Mouse (Mus musculus) kidney, embryonic 15.5 days (tissue): ENCODE data around the gene Thap8. TPM values are rescaled to one million over a fixed set of nuclear protein-coding genes. Genes with fewer than 3 reads are reported as not detected.
A peak's percentile ranks its signal among the peaks of the same experiment; 100 is the strongest.

ENCODE experiments used
- ATAC-seq: fragments of 200-750 bp; cut with Nextera tagmentation; replicated peaks from 2 replicates; pipeline ENCODE4 v1.8.0; 2017; ENCODE audit warnings: moderate TSS enrichment; ENCODE audit not compliant: low FRiP score
- H3K27ac ChIP-seq: fragments of 300-500 bp; sonication (generic); 2 replicates; pipeline ENCODE4 v1.5.1; 2015; ENCODE audit warnings: mild to moderate bottlenecking, inconsistent platforms
- H3K27me3 ChIP-seq: fragments of 300-500 bp; sonication (generic); 2 replicates; pipeline ENCODE4 v1.6.1; 2015; ENCODE audit warnings: inconsistent platforms
- H3K36me3 ChIP-seq: fragments of 300-500 bp; sonication (generic); 2 replicates; pipeline ENCODE4 v1.6.1; 2015; ENCODE audit warnings: inconsistent platforms
- H3K4me1 ChIP-seq: fragments of 300-500 bp; sonication (generic); 2 replicates; pipeline ENCODE4 v1.6.1; 2015; ENCODE audit warnings: inconsistent platforms
- H3K4me2 ChIP-seq: fragments of 300-500 bp; sonication (generic); 2 replicates; pipeline ENCODE4 v1.6.1; 2015; ENCODE audit warnings: moderate library complexity, mild to moderate bottlenecking, inconsistent platforms
- H3K4me3 ChIP-seq: fragments of 300-500 bp; sonication (generic); replicated peaks from 2 replicates; pipeline ENCODE4 v1.5.1; 2015; ENCODE audit warnings: mild to moderate bottlenecking, inconsistent platforms
- H3K9ac ChIP-seq: fragments of 300-500 bp; sonication (generic); 2 replicates; pipeline ENCODE4 v1.6.1; 2015; ENCODE audit warnings: mild to moderate bottlenecking, inconsistent platforms
- H3K9me3 ChIP-seq: fragments of 300-500 bp; sonication (generic); replicated peaks from 2 replicates; pipeline ENCODE4 v1.6.1; 2016; ENCODE audit warnings: inconsistent platforms
- WGBS: fragments of 180-500 bp; shearing (Covaris S2); methylation state at CpG from one replicate; pipeline ENCODE4 v1.1.7; 2015; ENCODE audit warnings: mixed read lengths; 5-methylcytosine and 5-hydroxymethylcytosine counted together
- polyA plus RNA-seq: library from polyadenylated mRNA; unstranded; fragments of >200 nt; fragmentation: Nextera tagmentation; extraction: Ambion mirVana; gene quantifications from 2 replicates; pipeline ENCODE4 v1.2.1, GENCODE M21; 2015

The Thap8 gene
- polyA plus RNA-seq, 1 experiment from 2014 or later = 0.61 TPM

- Histone ChIP-seq H3K4me1 (no peaks in the 10 kb centered on the region), H3K9ac (no peak overlapping the region), H3K27ac (no peak overlapping the region), H3K9me3 (no peaks in the 10 kb centered on the region), H3K4me3 (no peak overlapping the region), H3K36me3 (peaks cover 45% of the 10 kb centered on the region), H3K27me3 (no peaks in the 10 kb centered on the region), H3K4me2 (no peak overlapping the region)
- 89% methylated on average over 5 of the region's 5 CpGs for WGBS
- ATAC-seq = no peak
These were observed 14.4 kb upstream of the Thap8 start for GRCm38 (mm10) chr7:30265531-30265930.

DNA sequence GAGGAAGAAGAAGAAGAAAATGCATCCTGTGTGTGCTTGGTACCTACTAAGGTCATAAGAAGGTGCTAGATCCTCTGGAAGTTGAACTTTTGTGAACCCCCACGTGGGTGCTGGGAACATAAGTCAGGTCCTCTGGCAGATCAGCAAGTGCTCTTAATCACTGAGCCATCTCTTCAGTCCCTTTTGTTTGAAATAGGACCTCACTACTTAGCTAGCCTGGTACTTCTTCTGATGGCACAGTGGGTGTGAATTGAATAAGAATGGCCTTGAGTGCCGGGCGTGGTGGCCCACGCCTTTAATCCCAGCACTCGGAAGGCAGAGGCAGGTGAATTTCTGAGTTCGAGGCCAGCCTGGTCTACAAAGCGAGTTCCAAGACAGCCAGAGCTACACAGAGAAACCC, 14.0 kb upstream of the Thap8 start:
- Histone ChIP-seq H3K9me3 (no peaks in the 10 kb centered on the region), H3K27me3 (no peaks in the 10 kb centered on the region), H3K4me2 (no peak overlapping the region), H3K4me3 (no peak overlapping the region), H3K36me3 (peaks cover 44% of the 10 kb centered on the region), H3K4me1 (no peaks in the 10 kb centered on the region), H3K27ac (no peak overlapping the region), H3K9ac (no peak overlapping the region)
- no peak for ATAC-seq
- 91% methylated on average over 7 of the region's 7 CpGs for WGBS

GRCm38 (mm10) chr7:30266780-30267179, 13.1 kb upstream of the Thap8 start:
- no peak overlapping the region for H3K4me2 ChIP-seq
- WGBS = 89% methylated on average over 3 of the region's 3 CpGs
- H3K9ac ChIP-seq = no peak overlapping the region
- H3K27ac ChIP-seq = no peak overlapping the region
- no peaks in the 10 kb centered on the region for H3K4me1 ChIP-seq
- no peaks in the 10 kb centered on the region for H3K9me3 ChIP-seq
- H3K36me3 ChIP-seq = peaks cover 42% of the 10 kb centered on the region
- no peak overlapping the region for H3K4me3 ChIP-seq
- H3K27me3 ChIP-seq = no peaks in the 10 kb centered on the region
- ATAC-seq = no peak

- no peak overlapping the region for H3K4me2 ChIP-seq
- no peak for ATAC-seq
- no peaks in the 10 kb centered on the region for H3K4me1 ChIP-seq
- H3K4me3 ChIP-seq = no peak overlapping the region
- no peaks in the 10 kb centered on the region for H3K9me3 ChIP-seq
- H3K9ac ChIP-seq = no peak overlapping the region
- H3K27me3 ChIP-seq = no peaks in the 10 kb centered on the region
- H3K27ac ChIP-seq = no peak overlapping the region
- WGBS = 88% methylated on average over 4 of the region's 4 CpGs
- H3K36me3 ChIP-seq = peaks cover 36% of the 10 kb centered on the region
These were observed 10.3 kb upstream of the Thap8 start for GRCm38 (mm10) chr7:30269641-30270040.

- H3K9ac ChIP-seq = no peak overlapping the region
- no peak for ATAC-seq
- no peak overlapping the region for H3K4me3 ChIP-seq
- WGBS = 58% methylated on average over 6 of the region's 6 CpGs
- peaks cover 17% of the 10 kb centered on the region; the same call in 1 of the 2 replicates for H3K36me3 ChIP-seq
- no peak overlapping the region for H3K27ac ChIP-seq
- H3K9me3 ChIP-seq = no peaks in the 10 kb centered on the region
- H3K4me1 ChIP-seq = peaks cover 7% of the 10 kb centered on the region
- no peaks in the 10 kb centered on the region for H3K27me3 ChIP-seq
- H3K4me2 ChIP-seq = no peak overlapping the region
These were observed 5.5 kb upstream of the Thap8 start for GRCm38 (mm10) chr7:30274383-30274782.

DNA sequence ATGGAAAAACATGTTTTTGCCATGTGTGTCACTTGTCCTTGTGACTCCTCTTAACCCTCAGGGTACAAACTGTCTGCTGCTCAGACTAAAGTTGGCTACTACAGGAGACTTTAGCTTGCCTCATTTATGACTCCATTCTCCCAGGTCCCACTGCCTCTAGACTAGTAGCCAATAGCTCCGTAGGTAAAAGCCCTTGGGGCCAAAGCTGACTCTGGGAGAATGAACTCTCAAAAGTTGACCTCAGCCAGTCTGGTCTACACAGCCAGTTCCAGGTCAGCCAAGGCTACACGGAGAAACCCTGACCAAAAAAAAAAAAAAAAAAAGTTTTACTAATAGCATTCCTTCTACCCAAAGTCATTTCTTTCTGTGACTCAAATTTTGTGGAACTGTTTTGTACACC, 983 bp upstream of the Thap8 start:
- Histone ChIP-seq H3K4me2 (peak overlapping the region; percentile 85; the same call in 1 of the 2 replicates), H3K4me1 (peaks cover 19% of the 10 kb centered on the region), H3K9ac (no peak overlapping the region), H3K27me3 (no peaks in the 10 kb centered on the region), H3K27ac (no peak overlapping the region), H3K36me3 (no peaks in the 10 kb centered on the region; the same call in 1 of the 2 replicates), H3K9me3 (no peaks in the 10 kb centered on the region), H3K4me3 (peak overlapping the region; percentile 69; the same call in 1 of the 2 replicates)
- ATAC-seq = no peak
- 38% methylated on average over 2 of the region's 2 CpGs for WGBS

DNA sequence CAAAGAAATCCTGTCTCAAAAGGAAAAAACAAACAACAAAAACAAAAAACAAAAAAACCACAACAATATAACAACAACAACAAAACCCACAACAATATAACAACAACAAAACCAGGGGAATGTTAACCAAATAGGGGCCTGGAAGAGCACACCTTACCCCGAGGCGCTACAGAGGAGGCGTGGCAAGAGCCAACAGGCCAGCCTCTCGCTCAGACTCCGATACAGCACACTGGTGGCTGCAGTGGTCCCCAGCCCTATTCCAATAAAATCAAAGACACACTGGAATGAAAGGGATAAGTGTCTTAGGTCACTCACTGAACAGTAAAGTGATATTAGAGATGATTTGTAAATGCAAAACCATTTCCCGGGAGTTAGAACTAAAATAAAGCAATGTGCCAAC, 358 bp upstream of the Thap8 start:
- Histone ChIP-seq H3K9ac (peak overlapping the region; percentile 49), H3K4me2 (peak overlapping the region; percentile 85), H3K27ac (peak overlapping the region; percentile 99), H3K36me3 (no peaks in the 10 kb centered on the region; the same call in 1 of the 2 replicates), H3K4me3 (peak overlapping the region; percentile 69), H3K27me3 (no peaks in the 10 kb centered on the region), H3K9me3 (no peaks in the 10 kb centered on the region), H3K4me1 (peaks cover 19% of the 10 kb centered on the region)
- WGBS = 0% methylated on average over 6 of the region's 6 CpGs
- no peak; the same call in 1 of the 2 replicates for ATAC-seq

- Histone ChIP-seq H3K27me3 (no peaks in the 10 kb centered on the region), H3K4me2 (peak overlapping the region; percentile 85), H3K27ac (peak overlapping the region; percentile 99), H3K9me3 (no peaks in the 10 kb centered on the region), H3K4me3 (peak overlapping the region; percentile 69), H3K4me1 (peaks cover 19% of the 10 kb centered on the region), H3K36me3 (no peaks in the 10 kb centered on the region; the same call in 1 of the 2 replicates), H3K9ac (peak overlapping the region; percentile 49)
- peak; percentile 88 for ATAC-seq
- WGBS = under 1% methylated on average over 20 of the region's 20 CpGs
These were observed 810 bp downstream of the Thap8 start for GRCm38 (mm10) chr7:30280670-30281138.

GRCm38 (mm10) chr7:30281522-30281921, 1.6 kb downstream of the Thap8 start:
- H3K4me2 ChIP-seq = peak overlapping the region; percentile 85; the same call in 1 of the 2 replicates
- WGBS = 76% methylated on average over 4 of the region's 4 CpGs
- no peak overlapping the region for H3K27ac ChIP-seq

DNA sequence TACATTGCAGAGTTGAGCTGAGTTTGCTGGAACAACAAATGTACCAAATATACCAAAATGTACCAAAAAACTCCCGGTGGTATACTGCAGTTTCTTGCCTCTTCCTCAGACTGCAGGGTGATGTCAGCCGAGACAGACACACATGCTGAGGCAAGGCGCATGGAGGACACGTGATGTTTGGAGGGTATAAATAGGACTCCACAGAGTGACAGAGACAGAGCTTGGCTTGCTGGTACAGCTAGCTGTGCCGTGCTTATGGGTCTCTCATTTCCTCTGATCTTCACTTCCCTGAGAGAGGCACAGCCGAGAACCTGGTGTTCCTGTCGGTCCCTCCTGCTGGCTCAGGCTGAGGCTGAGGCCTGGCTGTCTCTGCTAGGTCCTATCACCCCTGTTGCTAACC, 2.8 kb downstream of the Thap8 start:
- WGBS = 80% methylated on average over 7 of the region's 7 CpGs
- H3K4me1 ChIP-seq = peaks cover 19% of the 10 kb centered on the region
- H3K27me3 ChIP-seq = no peaks in the 10 kb centered on the region
- no peaks in the 10 kb centered on the region for H3K9me3 ChIP-seq
- no peak overlapping the region for H3K27ac ChIP-seq
- no peak overlapping the region for H3K9ac ChIP-seq
- no peaks in the 10 kb centered on the region; the same call in 1 of the 2 replicates for H3K36me3 ChIP-seq
- no peak overlapping the region for H3K4me2 ChIP-seq
- no peak overlapping the region for H3K4me3 ChIP-seq
- no peak for ATAC-seq

More at GRCm38 (mm10) chr7:30281522-30281921, 1.6 kb downstream of the Thap8 start:
- Histone ChIP-seq H3K9ac (no peak overlapping the region), H3K36me3 (no peaks in the 10 kb centered on the region; the same call in 1 of the 2 replicates), H3K4me1 (peaks cover 19% of the 10 kb centered on the region), H3K4me3 (peak overlapping the region; percentile 69; the same call in 1 of the 2 replicates), H3K27me3 (no peaks in the 10 kb centered on the region), H3K9me3 (no peaks in the 10 kb centered on the region)
- ATAC-seq = no peak

GRCm38 (mm10) chr7:30286701-30287410, 7.0 kb downstream of the Thap8 start:
- Histone ChIP-seq H3K27ac (no peak overlapping the region), H3K27me3 (no peaks in the 10 kb centered on the region), H3K4me2 (no peak overlapping the region), H3K9me3 (no peaks in the 10 kb centered on the region), H3K4me1 (peaks cover 12% of the 10 kb centered on the region), H3K9ac (no peak overlapping the region), H3K4me3 (no peak overlapping the region), H3K36me3 (no peaks in the 10 kb centered on the region)
- ATAC-seq = no peak
- WGBS = 67% methylated on average over 8 of the region's 8 CpGs

DNA sequence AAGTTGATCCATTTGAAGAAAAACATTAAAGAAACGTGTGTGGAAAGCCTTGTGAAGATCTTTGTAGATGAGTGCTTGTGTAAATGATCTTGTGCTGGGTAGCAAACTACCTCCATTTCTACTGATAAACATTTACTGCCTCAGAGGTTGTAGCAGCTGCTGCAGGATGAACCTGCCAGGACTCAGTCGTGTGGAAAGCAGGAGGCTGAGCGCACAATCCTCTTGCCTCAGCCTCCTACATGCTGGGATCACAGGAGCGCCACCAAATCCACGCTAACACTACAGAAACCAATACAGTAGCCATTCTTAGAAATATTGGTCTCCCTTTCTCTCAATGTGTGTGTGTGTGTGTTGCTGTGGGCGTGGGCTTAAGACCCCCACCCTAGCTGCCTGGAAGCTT, 8.2 kb downstream of the Thap8 start:
- Histone ChIP-seq H3K4me3 (no peak overlapping the region), H3K27me3 (no peaks in the 10 kb centered on the region), H3K36me3 (no peaks in the 10 kb centered on the region), H3K9me3 (no peaks in the 10 kb centered on the region), H3K9ac (no peak overlapping the region), H3K4me2 (no peak overlapping the region), H3K4me1 (peaks cover 22% of the 10 kb centered on the region), H3K27ac (no peak overlapping the region)
- no peak for ATAC-seq
- WGBS = 63% methylated on average over 6 of the region's 6 CpGs
